Mouse (Mus musculus): ENCODE measurements around the gene Rhbdl1.

GRCm38 (mm10) chr17:25823452-25823851 lies 13.6 kb downstream of the Rhbdl1 start, which contains the start of gene Wdr24:
- TF ChIP-seq GATA1 (IDR thresholded peaks at IDR 0.05; ENCODE audit: borderline replicate concordance, low read length) (no peak), FLI1 (IDR thresholded peaks at IDR 0.05; ENCODE audit: low read length) (peak; percentile 93)
